Mouse (Mus musculus): ENCODE results near the gene Mroh7.

Gene Mroh7

DNA sequence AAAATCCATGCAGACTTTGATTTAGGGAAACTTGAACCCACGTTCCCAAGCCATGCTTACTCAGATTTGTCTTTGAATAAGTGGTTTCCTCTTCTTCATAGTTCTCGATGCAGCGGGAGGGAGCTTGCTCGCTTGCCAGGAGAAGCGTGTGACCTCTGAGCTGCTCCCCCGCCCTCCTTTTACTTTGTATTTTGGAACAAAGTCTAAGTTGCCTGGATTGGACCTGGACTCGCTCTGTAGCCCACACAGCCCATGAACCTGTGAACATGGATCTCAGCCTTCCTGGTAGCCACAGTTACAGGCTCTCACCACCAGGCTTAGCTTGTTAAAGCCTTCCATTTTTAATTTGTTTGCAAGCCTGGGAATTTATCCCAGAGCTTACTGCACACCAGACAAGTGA, at the start of gene Mroh7:
TSS of gene Mroh7 (minus strand) at position 112 of the 400 bp plus-strand sequence.
- CTCF ChIA-PET, result interaction anchor here in 3 of 4 experiments (0.6 to 1.2 kb wide), 5 partner anchors 19 to 116 kb away, joined by 3 to 6 read pairs (median 5); no protein-coding TSS in a partner anchor
- POLR2A ChIA-PET, result interaction anchor here in 3 of 4 experiments (1.1 to 1.4 kb wide), 3 partner anchors 10 to 69 kb away, joined by 3 read pairs; no protein-coding TSS in a partner anchor

DNA sequence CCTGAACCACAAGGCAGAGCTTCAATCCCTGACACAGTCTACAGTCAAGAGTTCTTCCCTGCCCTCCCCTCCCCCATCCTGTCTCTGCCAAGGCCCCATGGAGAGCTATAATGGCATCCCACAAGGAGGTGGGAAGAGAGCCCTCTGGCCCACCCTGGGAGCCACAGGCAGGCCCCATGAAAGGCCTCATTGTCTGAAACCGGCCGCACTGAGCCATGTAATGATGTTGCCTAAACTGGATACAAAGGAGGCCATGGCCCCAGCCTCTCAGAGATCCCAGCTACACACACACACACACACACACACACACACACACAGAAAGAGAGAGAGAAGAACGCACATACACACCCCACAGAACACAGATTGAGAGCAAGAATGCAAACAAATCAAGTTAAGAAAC, 49.3 kb upstream of the Mroh7 start:
- ChIA-PET POLR2A (no interaction called here), CTCF (interaction anchor here in 1 of 4 experiments (0.7 kb wide), 1 partner anchor 136 kb away, joined by 3 read pairs; no protein-coding TSS in a partner anchor)

DNA sequence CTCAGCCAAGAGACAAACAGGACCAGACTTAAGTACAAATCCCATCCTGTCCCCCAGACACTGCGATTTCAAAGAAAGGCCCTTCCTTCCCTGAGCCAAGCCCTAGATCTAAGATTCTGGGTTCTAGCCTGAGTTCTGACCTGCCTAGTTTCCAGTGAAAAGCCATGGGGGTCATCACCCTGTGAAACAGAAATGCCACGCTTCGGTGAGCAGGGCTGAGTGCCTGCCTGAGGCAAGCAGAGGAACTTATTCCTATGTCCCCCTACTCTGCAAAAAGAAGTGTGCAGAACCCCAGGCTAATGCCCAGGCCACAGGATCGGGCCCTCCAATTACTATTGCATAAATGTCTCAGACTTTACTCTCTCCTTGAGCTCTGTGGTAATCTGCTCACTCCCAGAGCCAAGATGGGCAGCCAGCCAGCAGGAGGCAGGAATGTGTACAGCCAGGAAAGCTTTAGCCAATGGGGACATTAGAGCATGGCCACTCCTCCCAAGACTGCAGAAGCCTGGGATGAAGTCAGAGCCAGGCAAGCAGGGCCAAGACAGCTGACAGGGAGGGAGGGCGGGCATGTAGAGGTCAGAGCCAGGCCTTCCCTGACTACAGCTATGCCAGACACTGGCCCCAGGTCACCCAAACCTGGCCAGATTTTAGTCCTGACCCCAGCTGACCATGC, 47.5 kb upstream of the Mroh7 start:
- ChIA-PET POLR2A (interaction anchor here in 2 of 4 experiments (0.6 to 1.2 kb wide), 3 partner anchors 10 to 73 kb away, joined by 3 to 5 read pairs (median 3); no protein-coding TSS in a partner anchor), CTCF (interaction anchor here in 1 of 4 experiments (1.1 to 1.3 kb wide), 2 partner anchors 21 to 164 kb away, joined by 3 to 4 read pairs; no protein-coding TSS in a partner anchor)

DNA sequence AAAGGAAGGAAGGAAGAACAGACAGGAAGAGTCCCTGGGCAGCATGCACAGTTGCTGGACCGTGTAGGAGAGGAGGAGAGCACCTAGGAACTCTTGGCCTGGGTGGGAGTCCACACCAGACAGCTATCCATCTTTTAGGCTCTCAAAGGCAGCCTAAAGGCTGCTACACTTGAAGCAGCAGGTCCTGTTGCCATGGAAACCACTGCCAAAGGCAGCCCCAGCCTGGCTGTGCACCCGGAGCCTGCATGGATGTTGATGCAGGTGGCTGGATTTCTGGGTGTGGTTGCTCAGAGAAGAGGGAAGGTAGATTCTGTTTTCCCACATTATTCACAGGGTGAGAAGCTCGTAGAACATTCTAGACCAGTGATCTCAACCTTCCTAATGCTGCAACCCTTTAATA, 46.3 kb upstream of the Mroh7 start:
- ChIA-PET CTCF (interaction anchor here in 2 of 4 experiments (0.7 to 1.7 kb wide), 2 partner anchors 15 to 27 kb away, joined by 4 to 9 read pairs; no protein-coding TSS in a partner anchor), POLR2A (interaction anchor here in 1 of 4 experiments (1.2 kb wide), 1 partner anchor 12 kb away, joined by 5 read pairs; no protein-coding TSS in a partner anchor)

DNA sequence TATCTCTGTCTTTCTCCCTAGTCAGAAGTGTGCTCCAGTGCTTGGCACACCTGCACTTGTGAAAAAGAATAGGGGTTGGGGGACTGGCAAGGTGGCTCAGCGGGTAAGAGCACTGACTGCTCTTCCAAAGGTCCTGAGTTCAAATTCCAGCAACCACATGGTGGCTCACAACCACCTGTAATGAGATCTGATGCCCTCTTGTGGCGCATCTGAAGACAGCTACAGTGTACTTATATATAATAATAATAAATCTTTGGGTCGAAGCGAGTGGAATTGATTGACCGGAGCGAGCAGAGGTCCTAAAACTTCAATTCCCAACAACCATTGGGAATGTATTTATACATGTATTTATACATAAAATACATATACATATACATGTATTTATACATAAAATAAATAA, 45.0 kb upstream of the Mroh7 start:
- CTCF ChIA-PET, result interaction anchor here (0.5 to 1.7 kb wide), 10 partner anchors 11 to 1174 kb away, joined by 3 to 9 read pairs (median 4); no protein-coding TSS in a partner anchor
- POLR2A ChIA-PET, result interaction anchor here in 3 of 4 experiments (0.5 to 1.2 kb wide), 3 partner anchors 19 to 482 kb away, joined by 3 to 13 read pairs (median 3); no protein-coding TSS in a partner anchor

DNA sequence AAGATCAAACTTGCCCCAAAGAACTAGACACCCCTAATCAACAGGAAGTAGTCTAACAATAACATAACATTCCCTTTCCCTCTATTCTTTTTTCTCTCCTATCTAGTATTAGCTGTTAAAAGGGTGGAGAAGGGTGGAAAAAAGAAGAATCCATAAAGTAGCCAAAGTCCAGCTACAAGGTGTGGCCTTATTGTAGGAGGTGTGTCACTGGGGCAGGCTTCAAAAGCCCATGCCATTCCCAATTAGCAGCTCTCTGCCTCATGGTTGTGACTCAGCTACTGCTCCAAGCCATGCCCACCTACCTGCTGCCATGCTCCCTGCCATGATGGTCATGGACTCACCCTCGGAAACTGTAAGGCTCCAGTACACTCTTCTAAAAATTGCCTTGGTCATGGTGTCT, 41.8 kb upstream of the Mroh7 start:
- ChIA-PET POLR2A (no interaction called here), CTCF (interaction anchor here in 2 of 4 experiments (0.5 to 1.1 kb wide), 5 partner anchors 27 to 605 kb away, joined by 3 to 6 read pairs (median 4); no protein-coding TSS in a partner anchor)

DNA sequence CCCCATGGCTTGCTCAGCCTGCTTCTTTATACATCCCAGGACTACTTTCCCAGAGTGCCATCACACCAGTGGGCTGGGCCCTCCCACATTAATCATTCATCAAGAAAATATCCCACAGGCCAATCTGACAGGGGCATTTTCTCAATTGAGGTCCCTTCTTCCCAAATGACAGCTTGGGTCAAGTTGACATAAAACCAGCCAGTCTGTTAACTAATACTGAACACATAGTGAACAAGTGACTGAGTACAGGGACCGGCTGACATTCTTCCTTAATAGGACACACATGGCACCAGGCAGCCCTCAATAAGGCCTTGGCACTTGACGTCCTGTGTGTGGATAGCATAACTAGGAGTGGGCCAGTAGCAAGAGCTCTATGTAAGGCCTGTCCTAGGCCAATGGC, 38.6 kb upstream of the Mroh7 start:
- ChIA-PET POLR2A (no interaction called here), CTCF (no interaction called here)

DNA sequence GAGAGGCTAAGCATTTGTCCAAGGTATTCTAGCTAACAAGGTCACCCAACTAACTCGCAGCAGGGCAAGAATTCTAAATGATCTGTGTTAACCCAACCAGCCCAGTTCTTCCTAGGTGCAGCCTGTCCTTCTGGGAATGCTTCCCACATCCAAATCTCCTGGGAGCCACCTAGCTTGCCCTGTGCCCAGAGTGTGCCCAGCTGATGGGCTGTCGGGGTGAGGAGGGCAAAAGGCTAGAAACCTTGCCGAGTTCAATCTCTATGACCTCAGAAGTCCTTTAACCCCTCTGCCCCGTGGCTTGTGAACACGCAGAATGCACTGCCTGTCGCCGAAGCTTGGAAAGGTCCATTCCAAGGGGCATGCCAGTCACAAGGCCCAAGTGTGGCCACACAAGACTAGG, 33.4 kb upstream of the Mroh7 start:
- ChIA-PET CTCF (interaction anchor here in 1 of 4 experiments (1.4 kb wide), 1 partner anchor 36 kb away, joined by 3 read pairs; no protein-coding TSS in a partner anchor), POLR2A (no interaction called here)

DNA sequence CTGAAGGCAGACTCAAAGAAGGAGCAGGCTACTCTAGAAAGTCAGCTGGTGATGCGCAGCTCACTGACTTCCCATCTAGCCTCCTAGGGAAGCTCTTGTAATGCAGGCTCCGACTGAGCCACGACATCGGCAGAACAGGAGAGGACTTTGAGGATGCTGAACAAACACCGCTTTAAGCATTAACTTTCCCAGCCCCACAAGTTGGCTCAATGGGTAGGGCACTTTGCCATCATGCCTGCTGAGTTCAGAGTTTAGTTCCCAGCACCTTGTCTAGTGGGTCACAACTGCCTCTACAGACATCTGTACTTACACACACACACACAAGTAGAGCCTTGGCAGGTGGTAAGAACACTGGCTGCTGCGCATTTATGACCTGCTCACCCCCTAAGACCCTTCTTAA, 21.0 kb upstream of the Mroh7 start:
- POLR2A ChIA-PET, result interaction anchor here in 2 of 4 experiments (0.5 to 1.1 kb wide), 2 partner anchors 151 to 331 kb away, joined by 3 to 4 read pairs; no protein-coding TSS in a partner anchor
- CTCF ChIA-PET, result interaction anchor here in 1 of 4 experiments (1.8 kb wide), 1 partner anchor 10 kb away, joined by 8 read pairs; no protein-coding TSS in a partner anchor

DNA sequence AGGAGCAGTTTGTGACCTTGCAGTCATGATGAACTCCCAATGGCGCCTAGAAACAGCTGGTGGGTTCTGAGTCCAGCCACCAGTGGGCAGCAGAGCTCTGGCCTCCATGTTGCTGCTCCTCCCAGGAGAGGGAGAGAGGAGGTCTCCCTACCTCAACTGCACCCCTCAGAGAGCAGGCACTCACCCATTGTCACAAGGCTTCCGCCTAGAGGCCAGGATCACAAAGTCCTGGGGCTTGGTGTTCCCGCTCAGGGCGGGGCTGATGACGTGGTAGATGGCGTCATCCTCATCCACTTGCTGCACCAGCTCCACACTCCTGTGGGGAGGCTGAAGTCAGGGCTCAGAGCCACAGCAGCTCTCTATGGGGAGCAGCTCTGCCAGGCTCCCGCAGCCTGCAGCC, 19.0 kb upstream of the Mroh7 start:
- ChIA-PET CTCF (interaction anchor here (0.5 to 2.5 kb wide), 31 partner anchors 9 to 526 kb away, joined by 3 to 16 read pairs (median 4); partner anchors contain the start of genes Mroh7 (in 2 of the 4) and Acot11 (in 1 of the 4)), POLR2A (interaction anchor here in 3 of 4 experiments (0.5 to 1.7 kb wide), 6 partner anchors 8 to 637 kb away, joined by 3 to 4 read pairs (median 4); partner anchors contain the start of genes Fam151a (in 1 of the 3) and Ttc4 (in 1 of the 3))

DNA sequence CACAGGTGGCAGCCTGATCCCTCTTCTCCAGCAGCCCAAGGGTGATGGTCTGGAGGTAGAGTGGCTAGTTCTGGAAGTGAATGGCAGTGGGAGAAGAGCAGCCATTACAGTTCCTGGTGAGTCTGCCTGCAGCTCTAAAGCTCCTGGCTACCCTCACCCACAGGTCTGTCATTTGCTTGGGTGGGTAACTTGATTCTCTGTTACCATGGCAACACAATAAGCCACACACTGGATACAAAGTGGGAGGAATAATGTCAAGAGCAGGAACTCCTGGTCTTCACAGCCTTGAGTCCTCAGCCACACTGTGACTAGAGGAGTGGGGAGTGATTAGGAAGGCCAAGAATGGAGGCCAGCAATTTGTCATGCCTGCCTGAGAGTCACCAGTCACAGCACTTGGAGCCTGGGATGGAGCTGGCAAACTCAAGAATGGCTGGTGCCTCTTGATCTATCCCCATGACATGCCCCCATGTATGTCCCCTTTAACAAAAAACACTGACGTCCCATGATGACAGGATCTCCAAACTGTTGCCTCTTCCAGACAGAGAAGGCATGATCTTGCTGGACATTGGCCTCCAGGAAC, 16.4 kb upstream of the Mroh7 start:
- ChIA-PET POLR2A (interaction anchor here in 1 of 4 experiments (1.5 kb wide), 1 partner anchor 16 kb away, joined by 3 read pairs; the partner anchor contains the start of gene Mroh7), CTCF (no interaction called here)

DNA sequence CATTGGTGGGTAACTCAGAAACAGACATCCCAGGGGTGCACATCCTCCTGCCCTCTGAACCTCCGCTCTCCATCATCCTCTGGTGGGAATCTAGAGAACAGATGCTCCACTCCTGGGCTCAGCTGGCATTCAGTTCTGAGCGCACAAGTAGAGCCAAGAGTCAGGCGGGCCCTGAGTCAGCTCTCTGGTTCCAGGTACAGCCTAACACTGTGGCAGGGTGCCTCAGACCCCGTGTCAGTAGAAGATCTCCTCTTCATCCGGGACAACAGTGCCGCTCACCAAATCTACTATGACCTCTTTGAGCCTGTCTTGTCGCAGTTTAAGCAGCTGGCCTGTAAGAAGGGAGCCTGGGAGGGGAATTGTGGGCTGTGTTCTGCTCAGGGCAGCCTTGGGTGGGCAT, 15.1 kb upstream of the Mroh7 start:
- ChIA-PET CTCF (no interaction called here), POLR2A (interaction anchor here in 2 of 4 experiments (0.7 to 1.3 kb wide), 2 partner anchors 9 to 171 kb away, joined by 3 to 5 read pairs; no protein-coding TSS in a partner anchor)

DNA sequence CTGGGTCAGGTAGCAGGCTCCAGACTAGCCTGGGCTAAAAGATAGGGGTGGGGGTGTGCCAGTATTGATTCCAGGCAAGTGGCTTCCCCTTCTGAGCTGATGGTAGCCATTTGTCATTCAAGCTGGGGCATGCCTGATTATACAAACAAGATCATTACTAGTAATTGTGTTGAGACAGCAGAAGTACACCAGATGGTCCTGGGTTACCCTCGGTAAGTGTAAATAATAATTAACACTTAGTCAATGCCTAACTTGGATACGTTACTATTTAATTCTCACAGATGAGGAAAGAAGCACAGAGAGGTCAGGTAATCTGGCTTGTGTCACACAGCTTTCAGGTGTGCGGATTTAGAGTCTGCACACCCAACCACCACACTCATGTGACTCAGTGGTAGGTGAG, 7.2 kb upstream of the Mroh7 start:
- POLR2A ChIA-PET, result interaction anchor here in 1 of 4 experiments (1.2 to 1.4 kb wide), 2 partner anchors 12 to 81 kb away, joined by 3 to 4 read pairs; no protein-coding TSS in a partner anchor
- CTCF ChIA-PET, result no interaction called here

DNA sequence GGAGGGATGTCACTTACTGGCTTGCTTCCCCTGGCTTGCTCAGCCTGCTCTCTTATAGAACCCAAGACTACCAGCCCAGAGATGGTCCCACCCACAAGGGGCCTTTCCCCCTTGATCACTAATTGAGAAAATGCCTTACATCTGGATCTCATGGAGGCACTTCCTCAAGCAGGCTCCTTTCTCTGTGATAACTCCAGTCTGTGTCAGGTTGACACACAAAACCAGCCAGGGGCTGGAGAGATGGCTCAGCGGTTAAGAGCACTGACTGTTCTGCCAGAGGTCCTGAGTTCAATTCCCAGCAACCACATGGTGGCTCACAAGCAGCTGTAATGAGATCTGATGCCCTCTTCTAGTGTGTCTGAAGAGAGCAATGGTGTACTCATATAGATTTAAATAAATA, 6.2 kb upstream of the Mroh7 start:
- ChIA-PET CTCF (interaction anchor here in 1 of 4 experiments (0.6 kb wide), 2 partner anchors 132 to 137 kb away, joined by 8 to 9 read pairs; no protein-coding TSS in a partner anchor), POLR2A (interaction anchor here in 2 of 4 experiments (0.6 to 1.4 kb wide), 4 partner anchors 13 to 203 kb away, joined by 3 to 4 read pairs (median 4); no protein-coding TSS in a partner anchor)

DNA sequence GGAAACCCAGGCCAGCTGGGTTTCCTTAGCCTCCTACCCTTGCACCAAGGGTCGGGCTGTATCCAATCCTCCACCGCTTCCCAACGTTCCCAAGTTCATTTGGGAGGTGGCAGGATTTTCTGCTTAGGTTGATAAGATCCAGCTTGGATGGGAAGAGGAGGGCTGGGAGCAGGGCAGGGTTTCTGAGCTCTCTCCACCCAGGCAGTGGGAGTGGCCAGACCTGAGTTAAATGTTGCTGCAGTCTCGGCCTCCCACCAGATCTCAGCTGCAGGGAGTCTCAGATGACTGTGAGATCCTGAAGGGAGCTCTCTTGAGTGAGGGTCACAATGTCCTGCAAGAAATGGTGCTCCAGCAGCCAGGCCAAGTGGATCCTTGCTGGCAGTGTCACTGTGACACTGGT, 2.9 kb upstream of the Mroh7 start, which contains the start of gene Fam151a:
TSS of gene Fam151a (plus strand) at position 254 of the 400 bp plus-strand sequence.
- POLR2A ChIA-PET, result interaction anchor here in 1 of 4 experiments (1.0 to 1.5 kb wide), 3 partner anchors 16 to 126 kb away, joined by 3 to 4 read pairs (median 3); no protein-coding TSS in a partner anchor
- CTCF ChIA-PET, result interaction anchor here in 2 of 4 experiments (0.6 to 1.4 kb wide), 5 partner anchors 19 to 204 kb away, joined by 3 to 4 read pairs (median 3); no protein-coding TSS in a partner anchor

DNA sequence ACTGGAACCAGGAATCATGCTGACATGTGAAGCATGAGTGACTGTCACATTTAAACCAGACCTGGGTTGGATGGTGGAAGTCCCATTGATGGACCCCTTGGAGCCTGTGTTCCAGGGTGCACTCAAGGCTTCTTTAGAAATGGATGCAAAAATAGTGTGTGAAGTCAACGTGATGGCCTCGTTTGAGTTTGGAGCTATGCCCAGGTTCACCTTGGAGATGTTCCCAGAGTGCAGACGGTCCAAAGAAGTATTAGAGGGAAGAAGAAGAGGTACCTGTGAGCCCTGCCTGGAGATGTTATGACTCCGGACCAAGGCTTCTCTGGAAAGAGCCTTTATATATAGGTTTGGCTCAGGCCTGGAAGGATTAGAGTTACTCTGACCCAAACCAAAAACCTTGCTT, 10.1 kb downstream of the Mroh7 start:
- POLR2A ChIA-PET, result interaction anchor here in 2 of 4 experiments (0.9 to 1.1 kb wide), 2 partner anchors 10 to 114 kb away, joined by 3 read pairs; partner anchors contain the start of gene Mroh7 (in 1 of the 2)

DNA sequence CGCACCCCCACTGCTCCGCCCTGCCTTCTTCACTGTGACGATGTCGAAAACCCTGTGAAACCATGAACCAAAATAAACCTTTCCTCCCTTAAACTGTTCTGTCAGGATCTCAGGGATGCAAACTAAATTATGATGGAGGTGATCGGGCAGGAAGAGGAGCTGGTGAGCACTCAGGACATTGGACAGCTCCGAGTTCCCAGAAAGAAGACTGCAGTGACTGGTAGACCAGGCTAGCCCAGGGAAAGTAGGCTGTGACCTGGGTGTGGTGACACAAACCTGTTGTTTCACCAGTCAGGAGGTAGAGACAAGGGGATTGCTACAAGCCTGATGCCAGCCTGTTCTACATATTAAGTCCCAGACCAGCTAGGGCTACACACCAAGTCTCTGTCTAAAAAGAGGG, 17.1 kb downstream of the Mroh7 start:
- ChIA-PET CTCF (interaction anchor here in 3 of 4 experiments (0.6 to 2.7 kb wide), 16 partner anchors 9 to 184 kb away, joined by 3 to 13 read pairs (median 3); partner anchors contain the start of genes Fam151a (in 1 of the 3) and Ttc22 (in 1 of the 3)), POLR2A (interaction anchor here in 3 of 4 experiments (0.6 to 1.0 kb wide), 5 partner anchors 23 to 100 kb away, joined by 3 to 4 read pairs (median 4); no protein-coding TSS in a partner anchor)

More for the DNA sequence above, 10.1 kb downstream of the Mroh7 start:
- CTCF ChIA-PET, result no interaction called here

DNA sequence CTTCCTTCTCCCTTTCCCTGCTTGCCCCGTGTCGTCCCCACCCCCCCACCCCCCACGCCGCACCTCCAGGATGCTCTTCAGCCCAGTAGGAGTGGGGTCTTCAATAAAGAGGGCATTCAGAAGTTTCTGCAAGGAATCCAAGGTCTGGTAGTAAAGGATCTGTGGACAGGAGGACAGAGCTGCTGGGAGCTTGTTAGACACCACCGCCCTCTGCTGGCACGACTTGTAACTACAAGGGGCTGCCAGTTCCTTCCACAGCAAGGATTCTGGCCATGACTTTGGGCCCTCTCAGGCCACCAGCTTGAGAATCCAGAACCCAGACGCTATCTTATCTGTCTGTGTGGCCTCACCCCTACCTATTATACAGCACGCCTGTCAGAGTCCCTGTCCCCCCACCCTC, 22.3 kb downstream of the Mroh7 start:
- ChIA-PET CTCF (interaction anchor here (0.6 to 5.6 kb wide), 51 partner anchors 9 to 1505 kb away, joined by 3 to 53 read pairs (median 4); partner anchors contain the start of genes Fam151a (in 1 of the 4), Lexm (in 1 of the 4), Tmem59 (in 1 of the 4) and Ttc22 (in 1 of the 4)), POLR2A (interaction anchor here in 3 of 4 experiments (0.5 to 2.6 kb wide), 15 partner anchors 11 to 1650 kb away, joined by 3 to 11 read pairs (median 4); no protein-coding TSS in a partner anchor)

Data from embryonic stem cell, embryonic (primary cell).